Mouse (Mus musculus): ENCODE measurements around the gene Il2rg. TPM values are rescaled to one million over a fixed set of nuclear protein-coding genes. Genes with fewer than 3 reads are reported as not detected.

Il2rg gene
- total RNA-seq (2015; ENCODE audit: low replicate concordance): 11.5 and 17.3 TPM in 2 replicates
- 15.1 and 37.6 TPM in 2 replicates for total RNA-seq (2017; ENCODE audit: low replicate concordance)

GRCm38 (mm10) chrX:101268025-101268754 is at the start of gene Il2rg:
TSS of gene Il2rg (minus strand) at chrX:101268255.
- ATAC-seq (replicated peaks; ENCODE audit: low FRiP score, poor library complexity, severe bottlenecking): no peak

GRCm38 (mm10) chrX:101313625-101314359 is 45.7 kb upstream of the Il2rg start:
- no peak for ATAC-seq (replicated peaks; ENCODE audit: low FRiP score, poor library complexity, severe bottlenecking)

DNA sequence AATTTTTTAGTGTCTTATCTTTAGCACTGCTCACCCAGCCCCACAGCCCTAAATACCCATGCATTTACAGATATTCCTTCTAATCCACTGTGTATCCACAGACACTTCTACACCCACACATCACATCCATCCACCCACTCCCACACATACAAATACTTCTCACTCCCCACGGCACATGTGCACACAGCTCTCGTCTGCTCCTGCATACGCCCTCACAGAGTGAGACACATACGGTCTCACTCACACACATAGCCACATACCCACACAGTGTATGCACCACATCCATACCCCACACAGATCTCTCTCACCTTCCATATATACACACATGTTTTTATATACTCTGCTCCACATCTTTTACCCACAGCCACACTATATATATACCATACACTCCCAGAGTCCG is 41.2 kb upstream of the Il2rg start:
- no peak for ATAC-seq (replicated peaks; ENCODE audit: low FRiP score, poor library complexity, severe bottlenecking)

- ATAC-seq (replicated peaks; ENCODE audit: low FRiP score, poor library complexity, severe bottlenecking): no peak
Observed at GRCm38 (mm10) chrX:101304646-101305045, 36.6 kb upstream of the Il2rg start.

DNA sequence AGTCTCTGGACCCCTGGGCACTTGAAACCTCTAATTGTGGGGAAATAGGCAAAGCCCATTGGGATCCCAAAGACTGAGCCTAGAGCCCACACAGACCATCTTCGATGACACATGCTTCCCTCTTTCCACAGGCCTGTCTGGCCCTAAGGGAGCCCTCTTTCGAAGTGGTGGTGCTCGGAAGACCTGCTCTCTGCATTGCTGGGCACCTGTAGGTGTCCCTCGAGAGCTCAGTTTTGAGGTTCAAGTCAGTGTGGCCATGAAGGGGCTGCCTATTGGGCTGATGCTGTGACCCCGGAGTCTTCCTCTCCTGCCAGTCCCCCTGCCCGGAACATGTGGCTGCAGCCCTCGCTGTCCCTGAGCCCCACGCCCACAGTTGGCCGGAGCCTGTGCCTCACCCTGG is 33.6 kb upstream of the Il2rg start:
- ATAC-seq (replicated peaks; ENCODE audit: low FRiP score, poor library complexity, severe bottlenecking): no peak

DNA sequence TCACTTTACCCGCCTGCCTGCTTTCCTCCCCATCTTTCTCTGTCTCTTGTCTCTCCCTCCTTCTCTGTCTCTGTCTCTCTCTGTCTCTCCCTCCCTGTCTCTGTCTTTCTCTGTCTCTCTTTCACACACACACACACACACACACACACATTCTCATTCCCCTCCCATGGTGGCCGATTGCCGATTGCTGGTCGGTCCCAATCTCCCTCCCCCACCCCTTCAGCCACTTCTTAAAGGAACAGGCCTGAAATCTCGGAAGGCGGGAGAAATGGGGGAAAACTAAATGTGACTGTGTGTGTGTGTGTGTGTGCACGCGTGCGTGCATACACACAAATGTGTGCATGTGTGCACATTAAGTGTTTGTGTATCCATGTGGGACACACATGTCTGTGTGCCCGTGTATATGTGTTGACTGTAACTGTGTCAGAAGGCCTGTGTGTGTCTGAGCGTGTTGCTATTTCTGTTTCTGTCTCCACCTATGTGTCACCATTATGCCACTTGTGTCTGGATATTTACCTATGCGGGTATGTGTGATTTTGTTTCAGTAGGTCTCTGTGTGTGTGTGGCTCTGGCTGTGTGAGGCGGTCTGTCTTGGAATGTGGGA is 32.5 kb upstream of the Il2rg start:
- ATAC-seq (replicated peaks; ENCODE audit: low FRiP score, poor library complexity, severe bottlenecking): no peak

- ATAC-seq (replicated peaks; ENCODE audit: low FRiP score, poor library complexity, severe bottlenecking): no peak
Observed at GRCm38 (mm10) chrX:101299473-101300426, 31.7 kb upstream of the Il2rg start.

GRCm38 (mm10) chrX:101299055-101299454 is 31.0 kb upstream of the Il2rg start, which contains the start of gene Nlgn3:
TSS of gene Nlgn3 (plus strand) at chrX:101299168.
- ATAC-seq (replicated peaks; ENCODE audit: low FRiP score, poor library complexity, severe bottlenecking): no peak

DNA sequence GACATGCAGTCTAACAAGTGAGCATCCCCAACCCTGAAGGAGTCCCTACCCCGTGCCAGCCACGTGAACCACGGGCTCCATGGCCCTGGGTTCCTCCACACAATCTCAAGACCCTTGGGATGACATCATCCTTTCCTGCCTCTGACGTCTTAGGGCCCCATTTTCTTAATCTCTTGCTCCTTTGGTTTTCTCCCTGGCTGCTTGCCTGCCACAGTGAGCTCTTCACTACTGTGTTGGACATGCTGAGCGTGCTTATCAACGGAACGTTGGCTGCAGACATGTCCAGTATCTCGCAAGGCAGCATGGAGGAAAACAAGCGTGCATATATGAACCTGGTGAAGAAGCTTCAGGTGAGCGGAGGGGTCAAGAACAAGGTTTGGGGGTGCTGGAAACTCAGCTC is 22.1 kb upstream of the Il2rg start:
- ATAC-seq (replicated peaks; ENCODE audit: low FRiP score, poor library complexity, severe bottlenecking): peak; percentile 71

- no peak for ATAC-seq (replicated peaks; ENCODE audit: low FRiP score, poor library complexity, severe bottlenecking)
Observed at GRCm38 (mm10) chrX:101289037-101289436, 21.0 kb upstream of the Il2rg start.

DNA sequence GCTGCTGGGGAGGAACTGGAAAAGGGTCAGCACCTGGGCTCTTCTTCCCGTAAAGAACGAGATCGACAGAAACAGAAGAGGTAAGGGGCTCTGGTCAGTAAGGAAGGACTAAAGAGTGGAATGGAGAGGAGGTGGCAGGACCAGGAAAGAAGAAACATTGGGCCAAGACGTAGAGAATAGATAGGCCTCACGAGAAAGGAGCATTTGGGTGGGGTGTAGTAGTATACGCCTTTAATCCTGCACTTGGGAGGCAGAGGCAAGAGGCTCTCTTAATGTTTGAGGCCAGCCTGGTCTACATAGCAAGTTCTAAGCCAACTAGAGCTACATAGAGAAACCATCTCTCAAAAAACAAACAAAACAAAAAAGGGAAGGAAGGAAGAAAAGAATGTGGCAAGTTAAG is 20.4 kb upstream of the Il2rg start:
- ATAC-seq (replicated peaks; ENCODE audit: low FRiP score, poor library complexity, severe bottlenecking): 0 out of 2 replicates have a peak, but pooled peaks have one; percentile 32

- peak; percentile 84 for ATAC-seq (replicated peaks; ENCODE audit: low FRiP score, poor library complexity, severe bottlenecking)
Observed at GRCm38 (mm10) chrX:101287543-101287942, 19.5 kb upstream of the Il2rg start.

- no peak for ATAC-seq (replicated peaks; ENCODE audit: low FRiP score, poor library complexity, severe bottlenecking)
Observed at GRCm38 (mm10) chrX:101285953-101286670, 18.1 kb upstream of the Il2rg start.

- peak; percentile 58 for ATAC-seq (replicated peaks; ENCODE audit: low FRiP score, poor library complexity, severe bottlenecking)
Observed at GRCm38 (mm10) chrX:101285534-101285933, 17.5 kb upstream of the Il2rg start.

- ATAC-seq (replicated peaks; ENCODE audit: low FRiP score, poor library complexity, severe bottlenecking): no peak
Observed at GRCm38 (mm10) chrX:101282813-101283212, 14.8 kb upstream of the Il2rg start.

DNA sequence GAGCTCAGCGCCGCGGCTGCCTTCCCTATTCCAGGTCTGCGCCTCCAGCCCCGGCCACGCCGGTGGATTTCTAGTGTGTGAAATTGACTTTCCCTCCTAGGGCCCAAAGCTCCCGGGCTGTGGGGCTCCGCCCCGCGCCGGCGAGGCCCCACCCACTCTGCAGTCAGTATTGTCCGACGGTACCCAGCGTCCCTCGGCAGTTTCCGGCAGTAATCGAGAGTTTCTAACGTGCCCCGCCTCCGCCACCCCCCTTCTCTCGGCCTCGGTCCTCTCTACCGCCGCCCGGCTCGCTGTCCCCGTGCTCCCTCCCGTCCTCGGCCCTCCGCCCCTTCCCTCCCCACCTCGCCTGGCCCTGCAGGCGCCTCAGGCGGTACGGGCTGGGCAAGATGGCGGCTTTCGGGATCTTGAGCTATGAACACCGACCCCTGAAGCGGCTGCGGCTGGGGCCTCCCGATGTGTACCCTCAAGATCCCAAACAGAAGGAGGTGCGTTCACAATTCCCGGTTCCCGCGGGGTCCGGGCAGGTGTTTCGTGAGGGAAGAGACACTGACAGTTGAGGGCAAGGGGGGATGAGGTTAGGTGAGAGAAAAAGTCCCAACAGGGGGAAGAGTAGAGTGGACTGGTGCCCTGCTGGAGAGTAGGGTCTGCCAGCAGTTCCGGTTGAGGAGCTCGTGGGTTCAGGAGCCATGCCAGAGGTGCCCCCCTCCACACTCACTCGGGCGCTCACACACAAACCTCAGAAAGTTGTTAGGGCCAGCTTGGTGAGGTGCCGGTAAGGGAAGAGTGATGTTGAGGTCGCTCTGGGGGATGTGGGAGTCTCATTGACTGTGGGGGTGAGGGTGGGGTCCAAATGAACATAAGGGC is 6.1 kb upstream of the Il2rg start, which contains the start of gene Med12:
Med12 (plus strand) TSS at position 156 of the 864 bp plus-strand sequence.
- peak; percentile 98 for ATAC-seq (replicated peaks; ENCODE audit: low FRiP score, poor library complexity, severe bottlenecking)

- ATAC-seq (replicated peaks; ENCODE audit: low FRiP score, poor library complexity, severe bottlenecking): 0 out of 2 replicates have a peak, but pooled peaks have one; percentile 7
Observed at GRCm38 (mm10) chrX:101273410-101273809, 5.4 kb upstream of the Il2rg start.

DNA sequence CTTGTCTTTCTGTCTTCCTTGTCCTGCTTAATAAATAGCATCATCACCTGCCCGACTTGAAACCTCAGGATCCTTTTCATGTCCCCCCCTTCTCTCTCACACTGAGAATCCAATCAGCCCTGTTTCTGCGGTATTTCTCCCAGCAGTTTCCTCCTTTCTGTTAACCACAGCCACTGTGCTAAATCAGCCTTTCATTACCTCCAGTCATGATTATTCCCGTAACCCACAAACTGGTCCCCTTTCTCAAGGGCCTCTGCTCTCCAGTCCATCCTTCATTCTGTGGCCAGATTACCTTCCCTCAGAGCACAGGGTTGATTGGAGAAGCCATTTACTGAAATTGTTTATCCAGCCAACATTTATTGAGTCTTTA is 685 bp upstream of the Il2rg start, which contains the start of gene Gm20489:
Gm20489 (minus strand) TSS at position 269 of the 370 bp plus-strand sequence.
- ATAC-seq (replicated peaks; ENCODE audit: low FRiP score, poor library complexity, severe bottlenecking): no peak
